Mouse (Mus musculus) 3134 (cell line): ENCODE data around the gene Cap1.
"Not testable (repeated sequence)": the region's sequence is repeated elsewhere in the genome, so short reads cannot be mapped to it uniquely, and the experiment has no call there.

ENCODE experiments used
- DNase-seq: peaks from one replicate; pipeline ENCODE4 v3.0.0-alpha.2; 2011; ENCODE audit warnings: low spot score; ENCODE audit not compliant: insufficient read length; ENCODE audit errors: extremely low read depth

The Cap1 gene

GRCm38 (mm10) chr4:122848150-122848621 lies 37.7 kb downstream of the Cap1 start:
- no peak for DNase-seq

GRCm38 (mm10) chr4:122838416-122838815 lies 47.4 kb downstream of the Cap1 start:
- DNase-seq, result no peak

DNA sequence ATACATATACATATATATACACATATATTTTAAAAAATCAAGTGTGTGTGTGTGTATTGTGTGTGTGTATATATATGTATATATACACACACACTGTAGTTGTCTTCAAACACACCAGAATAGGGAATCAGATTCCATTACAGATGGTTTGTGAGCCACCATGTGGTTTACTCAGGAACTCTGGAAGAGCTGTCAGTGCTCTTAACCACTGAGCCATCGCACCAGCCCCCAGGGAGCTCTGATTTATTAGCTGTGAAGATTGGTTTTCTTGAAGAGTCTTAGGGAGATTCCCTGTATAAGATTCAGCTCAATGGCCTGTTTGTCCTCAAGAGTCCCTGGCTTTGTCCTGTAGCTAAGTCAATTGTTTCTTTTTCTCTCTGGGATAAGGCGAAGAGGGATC lies 47.9 kb downstream of the Cap1 start:
- DNase-seq, result no peak

DNA sequence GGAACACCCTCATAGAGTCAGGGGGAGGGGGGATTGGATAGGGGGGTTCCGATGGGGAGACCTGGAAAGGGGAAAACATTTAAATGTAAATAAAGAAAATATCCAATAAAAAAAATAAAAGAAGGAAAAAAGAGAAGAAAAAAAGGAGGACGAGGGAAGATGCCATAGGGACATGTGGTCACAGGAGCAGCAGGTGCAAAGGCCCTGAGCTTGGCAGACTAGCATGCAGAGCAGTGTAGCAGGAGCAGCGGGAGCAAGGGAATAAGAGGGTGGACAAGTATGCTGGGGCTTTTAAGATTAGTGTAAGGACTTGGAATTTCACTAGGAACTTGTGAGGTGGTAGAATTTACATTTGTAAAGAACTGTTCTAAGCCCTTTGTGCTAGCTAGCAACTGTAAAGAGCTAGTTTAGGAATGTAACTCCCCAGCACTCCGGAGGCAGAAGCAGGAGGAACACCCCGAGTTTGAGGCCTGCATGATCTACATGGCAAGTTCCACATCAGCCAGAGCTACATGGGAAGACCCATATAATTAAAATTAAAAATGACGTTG lies 48.6 kb downstream of the Cap1 start:
- DNase-seq, result no peak

GRCm38 (mm10) chr4:122836403-122836775 lies 49.5 kb downstream of the Cap1 start:
- DNase-seq, result no peak

- peak; percentile 81 for DNase-seq
Observed at GRCm38 (mm10) chr4:122835530-122836402, 50.1 kb downstream of the Cap1 start, which contains the start of gene Ppt1. Gene Ppt1 (plus strand): TSS chr4:122836242.

- DNase-seq, result no peak
Observed at GRCm38 (mm10) chr4:122831888-122832287, 54.0 kb downstream of the Cap1 start.

GRCm38 (mm10) chr4:122829339-122829738 lies 56.5 kb downstream of the Cap1 start:
- no peak for DNase-seq

DNA sequence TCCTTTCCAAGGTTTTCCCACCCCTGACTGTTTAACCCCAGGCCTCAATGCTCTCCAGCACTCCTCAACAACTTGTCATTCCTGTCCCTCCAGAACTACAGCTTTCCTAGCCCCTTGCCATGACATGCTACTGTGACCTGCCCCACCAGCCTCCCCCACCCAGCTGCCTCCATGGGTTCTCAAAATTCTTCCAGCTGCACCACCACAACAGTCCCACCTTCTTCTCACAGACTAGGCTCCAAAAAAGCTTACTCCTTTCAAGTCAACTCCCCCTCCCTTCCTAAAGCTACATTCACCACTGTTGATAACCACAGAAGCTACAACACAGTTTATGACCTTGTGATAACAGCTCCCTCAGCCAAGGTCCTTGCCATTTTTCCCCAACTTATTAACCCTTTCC lies 58.2 kb downstream of the Cap1 start:
- no peak for DNase-seq

DNA sequence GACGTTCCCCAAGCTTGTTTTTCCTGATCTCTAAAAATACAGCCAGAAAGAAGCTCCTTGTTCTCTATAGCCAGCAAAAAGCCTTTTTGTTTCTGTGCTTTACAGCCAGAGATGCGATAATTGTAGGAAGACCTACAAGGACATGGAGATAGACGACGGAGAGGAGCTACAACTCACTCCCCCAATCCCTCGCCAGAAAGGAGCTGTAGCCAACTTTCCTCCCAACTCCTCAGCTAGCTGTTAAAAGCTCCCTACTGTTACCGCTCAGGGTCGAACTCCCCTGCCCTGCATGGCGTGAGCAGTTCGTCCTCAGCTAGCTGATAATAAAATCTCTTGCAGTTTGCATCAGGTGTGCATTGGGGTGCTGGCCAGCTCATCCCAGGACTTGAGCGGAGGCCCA lies 64.9 kb downstream of the Cap1 start:
- not testable (repeated sequence) for DNase-seq

GRCm38 (mm10) chr4:122816202-122816601 lies 69.7 kb downstream of the Cap1 start:
- DNase-seq, result no peak

DNA sequence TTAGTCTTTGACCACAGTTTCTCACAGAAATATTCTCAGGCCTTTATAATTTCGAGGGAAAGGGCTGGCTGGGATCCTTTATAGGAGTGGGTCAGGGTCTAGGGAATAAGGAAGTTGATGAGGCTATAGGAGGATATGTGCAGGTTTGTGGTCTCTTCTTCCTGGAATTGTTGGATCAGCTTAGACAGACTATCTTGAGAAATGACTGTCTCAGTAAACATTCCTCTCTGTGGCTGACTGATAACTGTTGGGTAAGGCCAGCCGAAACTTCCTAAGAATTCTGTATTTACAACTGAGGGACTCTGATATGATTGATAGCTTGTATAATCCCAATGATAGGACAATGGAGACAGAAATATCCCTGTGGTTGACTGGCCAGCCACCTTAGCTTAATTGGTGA lies 74.0 kb downstream of the Cap1 start:
- no peak for DNase-seq

GRCm38 (mm10) chr4:122811180-122811579 lies 74.7 kb downstream of the Cap1 start:
- DNase-seq, result no peak
